Mouse (Mus musculus): ENCODE results near the gene Rpl7l1. TPM values are rescaled to one million over a fixed set of nuclear protein-coding genes. Genes with fewer than 3 reads are reported as not detected.
"Not testable (repeated sequence)": the region's sequence is repeated elsewhere in the genome, so short reads cannot be mapped to it uniquely, and the experiment has no call there.

The Rpl7l1 gene
- polyA plus RNA-seq, 1 experiment from 2014 or later: 171 TPM

DNA sequence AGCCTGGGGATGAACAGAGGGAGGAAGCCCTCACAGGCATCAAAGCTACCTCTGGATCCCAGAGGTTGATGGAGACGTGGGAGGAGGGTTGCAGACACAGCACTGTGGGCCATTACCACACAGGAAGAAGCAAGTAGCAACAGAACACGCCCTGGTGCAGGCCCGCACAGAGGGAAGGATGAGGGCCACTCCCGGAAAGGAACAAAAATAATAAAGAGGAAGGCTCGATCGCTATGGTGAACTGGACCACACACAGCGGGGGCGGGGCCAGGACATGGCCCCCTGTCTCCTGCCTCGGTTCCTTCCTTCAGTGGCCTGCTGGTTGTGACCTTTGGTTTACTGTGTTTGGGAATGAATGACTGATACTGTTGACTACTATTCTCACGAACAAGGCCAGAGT lies 17.2 kb upstream of the Rpl7l1 start:
- Histone ChIP-seq H3K4me3 (ENCODE audit: low read depth, low read length) (no peak overlapping the region), H3K27me3 (ENCODE audit: insufficient read depth, low read length) (no peaks in the 10 kb centered on the region), H3K9ac (no peak overlapping the region), H3K4me2 (no peak overlapping the region), H3K9me3 (ENCODE audit: low read depth, low read length) (no peaks in the 10 kb centered on the region), H3K4me1 (ENCODE audit: insufficient read depth) (no peaks in the 10 kb centered on the region), H3K36me3 (ENCODE audit: insufficient read depth) (peaks cover 24% of the 10 kb centered on the region), H3K27ac (ENCODE audit: low read depth) (no peak overlapping the region)
- TF ChIP-seq CTCF (IDR thresholded peaks at IDR 0.05; ENCODE audit: low read depth): no peak
- ATAC-seq (ENCODE audit: insufficient read depth): no peak
- WGBS: 74% methylated on average over 10 of the region's 10 CpGs
- DNase-seq: no peak

DNA sequence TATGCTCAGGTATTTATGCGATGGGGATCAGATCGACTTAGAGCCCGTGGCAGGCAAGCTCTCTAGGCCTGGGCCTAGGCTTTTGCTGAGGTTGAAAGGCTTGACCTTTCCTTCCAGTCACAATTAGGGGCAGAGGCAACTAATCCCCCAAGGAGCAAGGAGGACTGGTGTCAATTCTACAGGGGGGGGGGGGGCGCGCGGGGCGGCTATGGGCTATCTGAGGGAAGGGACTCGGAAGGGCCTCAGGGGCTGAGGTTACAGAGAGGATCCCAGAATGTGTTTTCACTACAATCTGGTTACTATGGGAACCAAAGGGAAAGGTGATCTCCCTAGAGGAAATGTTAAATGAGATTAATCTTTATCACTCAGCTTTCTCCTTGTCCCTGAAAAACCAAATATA lies 14.9 kb upstream of the Rpl7l1 start:
- 46% methylated on average over 7 of the region's 8 CpGs for WGBS
- no peaks in the 10 kb centered on the region for H3K9me3 ChIP-seq (ENCODE audit: low read depth, low read length)
- DNase-seq: no peak
- no peaks in the 10 kb centered on the region for H3K4me1 ChIP-seq (ENCODE audit: insufficient read depth)
- H3K4me3 ChIP-seq (ENCODE audit: low read depth, low read length): no peak overlapping the region
- TF ChIP-seq CTCF (IDR thresholded peaks at IDR 0.05; ENCODE audit: low read depth): no peak
- H3K36me3 ChIP-seq (ENCODE audit: insufficient read depth): peaks cover 22% of the 10 kb centered on the region
- no peak for ATAC-seq (ENCODE audit: insufficient read depth)
- no peaks in the 10 kb centered on the region for H3K27me3 ChIP-seq (ENCODE audit: insufficient read depth, low read length)
- no peak overlapping the region for H3K9ac ChIP-seq
- no peak overlapping the region for H3K4me2 ChIP-seq
- no peak overlapping the region for H3K27ac ChIP-seq (ENCODE audit: low read depth)

GRCm38 (mm10) chr17:46796743-46797142 lies 14.3 kb upstream of the Rpl7l1 start:
- Histone ChIP-seq H3K36me3 (ENCODE audit: insufficient read depth) (peaks cover 22% of the 10 kb centered on the region), H3K4me3 (ENCODE audit: low read depth, low read length) (no peak overlapping the region), H3K9me3 (ENCODE audit: low read depth, low read length) (no peaks in the 10 kb centered on the region), H3K9ac (no peak overlapping the region), H3K27me3 (ENCODE audit: insufficient read depth, low read length) (no peaks in the 10 kb centered on the region), H3K4me2 (no peak overlapping the region), H3K4me1 (ENCODE audit: insufficient read depth) (no peaks in the 10 kb centered on the region), H3K27ac (ENCODE audit: low read depth) (no peak overlapping the region)
- WGBS: 80% methylated on average over 4 of the region's 4 CpGs
- DNase-seq (no peak), ATAC-seq (ENCODE audit: insufficient read depth) (no peak)
- no peak for TF ChIP-seq CTCF (IDR thresholded peaks at IDR 0.05; ENCODE audit: low read depth)

GRCm38 (mm10) chr17:46792963-46793362 lies 10.5 kb upstream of the Rpl7l1 start:
- Histone ChIP-seq H3K4me2 (no peak overlapping the region), H3K4me3 (ENCODE audit: low read depth, low read length) (no peak overlapping the region), H3K9ac (no peak overlapping the region), H3K36me3 (ENCODE audit: insufficient read depth) (no peaks in the 10 kb centered on the region), H3K4me1 (ENCODE audit: insufficient read depth) (no peaks in the 10 kb centered on the region), H3K27ac (ENCODE audit: low read depth) (no peak overlapping the region), H3K27me3 (ENCODE audit: insufficient read depth, low read length) (no peaks in the 10 kb centered on the region), H3K9me3 (ENCODE audit: low read depth, low read length) (no peaks in the 10 kb centered on the region)
- ATAC-seq (ENCODE audit: insufficient read depth) (no peak), DNase-seq (no peak)
- no peak for TF ChIP-seq CTCF (IDR thresholded peaks at IDR 0.05; ENCODE audit: low read depth)
- 80% methylated on average over 2 of the region's 2 CpGs for WGBS

DNA sequence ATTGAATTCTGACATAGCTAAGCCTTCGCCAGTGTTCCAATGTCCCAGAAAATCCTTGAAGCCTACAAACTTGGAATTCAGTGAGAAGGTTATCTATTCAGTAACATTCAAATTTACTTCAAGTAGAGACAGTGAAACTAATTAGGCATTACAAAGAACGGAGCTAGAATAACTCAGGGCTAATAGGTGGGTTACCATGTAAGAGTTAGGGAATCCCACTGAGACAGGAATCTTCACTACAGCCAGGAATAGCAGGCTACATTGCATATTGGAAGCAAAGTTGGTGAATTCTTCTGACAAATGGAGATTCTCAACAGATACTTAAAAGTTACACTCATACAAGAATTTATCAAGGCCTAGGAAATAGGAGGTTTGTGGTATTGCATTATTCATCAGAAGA lies 5.5 kb upstream of the Rpl7l1 start:
- not testable (repeated sequence) for H3K4me2 ChIP-seq; H3K9ac ChIP-seq; H3K9me3 ChIP-seq (ENCODE audit: low read depth, low read length); ATAC-seq (ENCODE audit: insufficient read depth); H3K27ac ChIP-seq (ENCODE audit: low read depth); H3K36me3 ChIP-seq (ENCODE audit: insufficient read depth); H3K4me3 ChIP-seq (ENCODE audit: low read depth, low read length); DNase-seq; H3K4me1 ChIP-seq (ENCODE audit: insufficient read depth); H3K27me3 ChIP-seq (ENCODE audit: insufficient read depth, low read length)
- WGBS: 68% methylated on average over 2 of the region's 2 CpGs

GRCm38 (mm10) chr17:46786952-46787351 lies 4.5 kb upstream of the Rpl7l1 start:
- Histone ChIP-seq H3K36me3 (ENCODE audit: insufficient read depth) (no peaks in the 10 kb centered on the region), H3K9ac (no peak overlapping the region), H3K27ac (ENCODE audit: low read depth) (no peak overlapping the region), H3K4me2 (no peak overlapping the region), H3K9me3 (ENCODE audit: low read depth, low read length) (no peaks in the 10 kb centered on the region), H3K27me3 (ENCODE audit: insufficient read depth, low read length) (no peaks in the 10 kb centered on the region), H3K4me3 (ENCODE audit: low read depth, low read length) (no peak overlapping the region), H3K4me1 (ENCODE audit: insufficient read depth) (no peaks in the 10 kb centered on the region)
- DNase-seq (no peak), ATAC-seq (ENCODE audit: insufficient read depth) (no peak)
- no peak for TF ChIP-seq CTCF (IDR thresholded peaks at IDR 0.05; ENCODE audit: low read depth)
- WGBS: 84% methylated on average over 5 of the region's 5 CpGs

- no peak overlapping the region for H3K9ac ChIP-seq
- ATAC-seq (ENCODE audit: insufficient read depth) (no peak), DNase-seq (no peak)
- H3K4me3 ChIP-seq (ENCODE audit: low read depth, low read length): peak overlapping the region; percentile 79
- H3K9me3 ChIP-seq (ENCODE audit: low read depth, low read length): no peaks in the 10 kb centered on the region
- TF ChIP-seq CTCF (IDR thresholded peaks at IDR 0.05; ENCODE audit: low read depth): no peak
- peak overlapping the region; percentile 78 for H3K4me2 ChIP-seq
- no peak overlapping the region for H3K27ac ChIP-seq (ENCODE audit: low read depth)
- H3K27me3 ChIP-seq (ENCODE audit: insufficient read depth, low read length): no peaks in the 10 kb centered on the region
- H3K4me1 ChIP-seq (ENCODE audit: insufficient read depth): no peaks in the 10 kb centered on the region
- 85% methylated on average over 2 of the region's 2 CpGs for WGBS
- H3K36me3 ChIP-seq (ENCODE audit: insufficient read depth): peaks cover 27% of the 10 kb centered on the region
Observed at GRCm38 (mm10) chr17:46783222-46783565, 722 bp upstream of the Rpl7l1 start.

GRCm38 (mm10) chr17:46781876-46782275 lies 596 bp downstream of the Rpl7l1 start:
- DNase-seq (peak; percentile 31), ATAC-seq (ENCODE audit: insufficient read depth) (peak; percentile 8)
- peak overlapping the region; percentile 81 for H3K27ac ChIP-seq (ENCODE audit: low read depth)
- no peak for TF ChIP-seq CTCF (IDR thresholded peaks at IDR 0.05; ENCODE audit: low read depth)
- peaks cover 40% of the 10 kb centered on the region for H3K36me3 ChIP-seq (ENCODE audit: insufficient read depth)
- WGBS: 2% methylated on average over 11 of the region's 11 CpGs
- no peaks in the 10 kb centered on the region for H3K27me3 ChIP-seq (ENCODE audit: insufficient read depth, low read length)
- H3K4me2 ChIP-seq: peak overlapping the region; percentile 78
- peak overlapping the region; percentile 79 for H3K4me3 ChIP-seq (ENCODE audit: low read depth, low read length)
- no peaks in the 10 kb centered on the region for H3K4me1 ChIP-seq (ENCODE audit: insufficient read depth)
- no peaks in the 10 kb centered on the region for H3K9me3 ChIP-seq (ENCODE audit: low read depth, low read length)
- peak overlapping the region; percentile 79 for H3K9ac ChIP-seq

All from lung, embryonic 14.5 days (tissue).